Mouse (Mus musculus) small intestine, adult 2 months (tissue): ENCODE data around the gene Gpam. TPM values are rescaled to one million over a fixed set of nuclear protein-coding genes. Genes with fewer than 3 reads are reported as not detected.
A peak's percentile ranks its signal among the peaks of the same experiment; 100 is the strongest.

Experiments used
- H3K27ac ChIP-seq: fragments of 200-500 bp; 2 replicates; pipeline ENCODE4 v1.5.1; 2012; ENCODE audit warnings: low read depth, low read length, control low read depth, inconsistent platforms; ENCODE audit not compliant: insufficient read depth
- H3K27me3 ChIP-seq: fragments of 200-500 bp; 2 replicates; pipeline ENCODE4 v1.6.1; 2012; ENCODE audit warnings: mild to moderate bottlenecking, moderate library complexity, low read length, inconsistent platforms; ENCODE audit not compliant: control insufficient read depth, insufficient read depth
- H3K36me3 ChIP-seq: fragments of 200-500 bp; 2 replicates; pipeline ENCODE4 v1.6.1; 2012; ENCODE audit warnings: mild to moderate bottlenecking, low read length, control low read depth, inconsistent platforms; ENCODE audit not compliant: control insufficient read depth, insufficient read depth
- H3K4me1 ChIP-seq: fragments of 200-500 bp; 2 replicates; pipeline ENCODE4 v1.6.1; 2012; ENCODE audit warnings: low read length, inconsistent platforms, mixed read lengths; ENCODE audit not compliant: control insufficient read depth, insufficient read depth, insufficient read length
- H3K4me3 ChIP-seq: fragments of 200-500 bp; 2 replicates; pipeline ENCODE4 v1.5.1; 2012; ENCODE audit warnings: low read depth, mild to moderate bottlenecking, control low read depth, inconsistent platforms, low read length, moderate library complexity
- CTCF ChIP-seq: fragments of 200-500 bp; IDR thresholded peaks from 2 replicates; pipeline ENCODE4 v1.5.1; 2012; ENCODE audit warnings: low read depth, mild to moderate bottlenecking, control low read depth, inconsistent platforms, low read length, moderate library complexity, mixed read lengths; ENCODE audit not compliant: insufficient replicate concordance, insufficient read length; ENCODE audit errors: extremely low read depth
- POLR2A ChIP-seq: fragments of 200-500 bp; IDR thresholded peaks from 2 replicates; pipeline ENCODE4 v1.6.1; 2012; ENCODE audit warnings: low read depth, mild to moderate bottlenecking, control low read depth, inconsistent platforms, low read length, moderate library complexity
- WGBS: fragments of 180-500 bp; shearing (Covaris S2); methylation state at CpG from one replicate; pipeline ENCODE4 v1.1.7; 2018; 5-methylcytosine and 5-hydroxymethylcytosine counted together
- polyA plus RNA-seq: library from polyadenylated mRNA; depleted of rRNA; stranded (reverse); fragments of >200 nt; gene quantifications from 2 replicates; pipeline ENCODE4 v1.2.3, GENCODE M21; 2012

Gpam gene
- polyA plus RNA-seq, 1 experiment, result 4.7 TPM

GRCm38 (mm10) chr19:55105969-55106368 lies 21.1 kb downstream of the Gpam start:
- H3K4me1 ChIP-seq, result peaks cover under 1% of the 10 kb centered on the region; the same call in 1 of the 2 replicates
- no peak overlapping the region for H3K27ac ChIP-seq
- H3K27me3 ChIP-seq, result no peaks in the 10 kb centered on the region
- no peaks in the 10 kb centered on the region for H3K36me3 ChIP-seq
- H3K4me3 ChIP-seq, result no peak overlapping the region
- TF ChIP-seq POLR2A, result no peak
- TF ChIP-seq CTCF, result no peak
- WGBS, result 91% methylated on average over 3 of the region's 3 CpGs

- no peaks in the 10 kb centered on the region for H3K36me3 ChIP-seq
- H3K4me3 ChIP-seq, result no peak overlapping the region
- peaks cover 8% of the 10 kb centered on the region; the same call in 1 of the 2 replicates for H3K4me1 ChIP-seq
- H3K27ac ChIP-seq, result peak overlapping the region; percentile 50
- TF ChIP-seq POLR2A, result no peak
- TF ChIP-seq CTCF, result no peak
- WGBS, result 36% methylated on average over 11 of the region's 11 CpGs
- no peaks in the 10 kb centered on the region for H3K27me3 ChIP-seq
These were observed 23.8 kb downstream of the Gpam start for GRCm38 (mm10) chr19:55103081-55103830.

GRCm38 (mm10) chr19:55101659-55102058 lies 25.4 kb downstream of the Gpam start:
- H3K4me1 ChIP-seq, result peaks cover 8% of the 10 kb centered on the region; the same call in 1 of the 2 replicates
- H3K27ac ChIP-seq, result no peak overlapping the region
- WGBS, result 78% methylated on average over 4 of the region's 4 CpGs

GRCm38 (mm10) chr19:55100227-55101140 lies 26.6 kb downstream of the Gpam start:
- H3K27me3 ChIP-seq, result no peaks in the 10 kb centered on the region
- 19% methylated on average over 2 of the region's 2 CpGs for WGBS

More at GRCm38 (mm10) chr19:55101659-55102058, 25.4 kb downstream of the Gpam start:
- no peak overlapping the region for H3K4me3 ChIP-seq
- no peak for TF ChIP-seq POLR2A
- TF ChIP-seq CTCF, result no peak
- no peaks in the 10 kb centered on the region for H3K36me3 ChIP-seq
- no peaks in the 10 kb centered on the region for H3K27me3 ChIP-seq

GRCm38 (mm10) chr19:55099184-55100160 lies 27.6 kb downstream of the Gpam start:
- TF ChIP-seq POLR2A (peak; percentile 80), CTCF (no peak)
- Histone ChIP-seq H3K27me3 (no peaks in the 10 kb centered on the region), H3K27ac (peak overlapping the region; percentile 36), H3K4me3 (peak overlapping the region; percentile 73), H3K36me3 (no peaks in the 10 kb centered on the region), H3K4me1 (peaks cover 8% of the 10 kb centered on the region; the same call in 1 of the 2 replicates)
- WGBS, result under 1% methylated on average over 69 of the region's 69 CpGs

More at GRCm38 (mm10) chr19:55100227-55101140, 26.6 kb downstream of the Gpam start:
- no peaks in the 10 kb centered on the region for H3K36me3 ChIP-seq
- H3K4me1 ChIP-seq, result peaks cover 8% of the 10 kb centered on the region; the same call in 1 of the 2 replicates
- no peak overlapping the region for H3K27ac ChIP-seq
- H3K4me3 ChIP-seq, result peak overlapping the region; percentile 73
- TF ChIP-seq CTCF, result no peak
- TF ChIP-seq POLR2A, result no peak

- under 1% methylated on average over 30 of the region's 30 CpGs for WGBS
- peak overlapping the region; percentile 15; the same call in 1 of the 2 replicates for H3K27ac ChIP-seq
- peak overlapping the region; percentile 73 for H3K4me3 ChIP-seq
- H3K27me3 ChIP-seq, result no peaks in the 10 kb centered on the region
- TF ChIP-seq POLR2A, result no peak
- no peak for TF ChIP-seq CTCF
- H3K36me3 ChIP-seq, result 0 out of 2 replicates have a peak, but pooled peaks cover under 1% of the 10 kb centered on the region
- peaks cover 8% of the 10 kb centered on the region; the same call in 1 of the 2 replicates for H3K4me1 ChIP-seq
These were observed 28.4 kb downstream of the Gpam start for GRCm38 (mm10) chr19:55098409-55099183.
